Mouse (Mus musculus): ENCODE measurements at regions not wholly inside any gene's neighbourhood (a gene's known extent, or its start where the extent isn't known, plus 50 kb on each side); places are given as distances from the start of the nearest gene placed in this dataset.

- no peak for TF ChIP-seq CTCF (IDR thresholded peaks at IDR 0.05; ENCODE audit: low read depth, low read length)
- TF ChIP-seq POLR2A (IDR thresholded peaks at IDR 0.05; ENCODE audit: borderline replicate concordance, low read depth, low read length) = no peak
Observed at GRCm38 (mm10) chr9:116277736-116278135, 102.6 kb upstream of the Tgfbr2 start.
